Mouse (Mus musculus): ENCODE results near the gene Sec1. TPM values are rescaled to one million over a fixed set of nuclear protein-coding genes. Genes with fewer than 3 reads are reported as not detected.
"Not testable (repeated sequence)": the region's sequence is repeated elsewhere in the genome, so short reads cannot be mapped to it uniquely, and the experiment has no call there.

Gene Sec1
- polyA plus RNA-seq, 1 experiment from 2014 or later: 0.36 TPM

DNA sequence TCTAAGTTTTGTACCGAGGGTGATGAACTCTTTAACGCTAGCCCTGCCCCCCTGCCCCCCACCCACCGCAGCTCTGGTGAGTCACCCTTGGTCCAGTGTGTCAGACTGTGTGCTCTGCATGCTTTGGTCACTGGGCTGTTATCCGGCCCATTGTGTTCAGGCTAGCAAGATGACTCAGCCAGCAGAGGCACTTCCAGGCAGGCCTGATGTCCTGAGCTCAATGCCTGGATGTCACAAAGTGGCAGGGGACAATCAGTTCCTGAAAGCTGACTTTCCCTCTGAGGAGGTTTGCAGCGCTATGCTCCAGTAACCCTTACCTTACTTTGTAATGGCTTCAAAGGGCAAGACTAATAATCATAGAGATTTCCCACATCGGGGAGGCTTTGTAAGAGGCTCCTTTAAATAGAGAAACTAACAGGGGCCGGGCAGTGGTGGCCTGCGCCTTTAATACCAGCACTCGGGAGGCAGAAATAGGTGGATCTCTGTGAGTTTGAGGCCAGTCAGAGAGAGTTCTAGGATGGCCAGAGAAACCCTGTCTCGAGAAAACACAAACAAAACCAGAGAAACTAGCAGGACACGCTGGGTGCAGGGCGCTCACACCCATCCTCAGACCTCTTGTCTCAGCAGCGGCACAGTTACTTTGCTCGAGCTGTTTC is 14.1 kb downstream of the Sec1 start:
- no peaks in the 10 kb centered on the region for H3K27me3 ChIP-seq (ENCODE audit: control insufficient read depth, insufficient read depth, low read length)
- DNase-seq (ENCODE audit: low spot score, missing footprints): peak; percentile 82
- no peak overlapping the region for H3K4me2 ChIP-seq
- 58% methylated on average over 14 of the region's 14 CpGs for WGBS
- H3K27ac ChIP-seq (ENCODE audit: low read depth, low read length): no peak overlapping the region
- H3K4me1 ChIP-seq (ENCODE audit: control insufficient read depth, insufficient read depth, low read length): no peaks in the 10 kb centered on the region
- no peak overlapping the region for H3K4me3 ChIP-seq (ENCODE audit: low read depth, low read length)
- H3K36me3 ChIP-seq (ENCODE audit: control insufficient read depth, insufficient read depth, low read length): no peaks in the 10 kb centered on the region
- no peaks in the 10 kb centered on the region for H3K9me3 ChIP-seq (ENCODE audit: control insufficient read depth, low read length)
- H3K9ac ChIP-seq (ENCODE audit: low read length): no peak overlapping the region
- no peak for ATAC-seq (ENCODE audit: low FRiP score)

DNA sequence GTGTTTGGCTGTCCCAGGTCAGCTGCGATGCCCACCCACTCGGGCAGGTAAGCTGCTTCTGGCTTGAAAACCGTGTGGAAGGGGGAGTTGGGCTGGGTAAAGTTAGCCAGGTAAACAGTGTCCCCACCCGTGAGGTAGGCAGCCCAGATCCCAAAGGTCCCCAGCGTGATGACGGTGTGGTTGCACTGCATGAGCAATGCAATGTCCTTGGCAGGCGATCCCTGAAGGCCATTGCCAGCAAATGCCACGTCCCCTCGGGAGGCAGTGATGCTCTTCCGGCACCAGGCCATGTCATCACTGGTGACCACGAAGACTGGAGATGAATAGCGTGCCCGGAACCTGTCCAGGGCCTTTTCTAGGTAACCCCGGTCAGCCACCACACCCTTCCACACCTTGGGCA is 15.7 kb downstream of the Sec1 start:
- Histone ChIP-seq H3K4me1 (ENCODE audit: control insufficient read depth, insufficient read depth, low read length) (no peaks in the 10 kb centered on the region), H3K4me2 (no peak overlapping the region), H3K27ac (ENCODE audit: low read depth, low read length) (no peak overlapping the region), H3K27me3 (ENCODE audit: control insufficient read depth, insufficient read depth, low read length) (no peaks in the 10 kb centered on the region), H3K9me3 (ENCODE audit: control insufficient read depth, low read length) (no peaks in the 10 kb centered on the region), H3K36me3 (ENCODE audit: control insufficient read depth, insufficient read depth, low read length) (no peaks in the 10 kb centered on the region), H3K9ac (ENCODE audit: low read length) (no peak overlapping the region), H3K4me3 (ENCODE audit: low read depth, low read length) (no peak overlapping the region)
- no peak for ATAC-seq (ENCODE audit: low FRiP score)
- 93% methylated on average over 14 of the region's 14 CpGs for WGBS
- DNase-seq (ENCODE audit: low spot score, missing footprints): no peak

DNA sequence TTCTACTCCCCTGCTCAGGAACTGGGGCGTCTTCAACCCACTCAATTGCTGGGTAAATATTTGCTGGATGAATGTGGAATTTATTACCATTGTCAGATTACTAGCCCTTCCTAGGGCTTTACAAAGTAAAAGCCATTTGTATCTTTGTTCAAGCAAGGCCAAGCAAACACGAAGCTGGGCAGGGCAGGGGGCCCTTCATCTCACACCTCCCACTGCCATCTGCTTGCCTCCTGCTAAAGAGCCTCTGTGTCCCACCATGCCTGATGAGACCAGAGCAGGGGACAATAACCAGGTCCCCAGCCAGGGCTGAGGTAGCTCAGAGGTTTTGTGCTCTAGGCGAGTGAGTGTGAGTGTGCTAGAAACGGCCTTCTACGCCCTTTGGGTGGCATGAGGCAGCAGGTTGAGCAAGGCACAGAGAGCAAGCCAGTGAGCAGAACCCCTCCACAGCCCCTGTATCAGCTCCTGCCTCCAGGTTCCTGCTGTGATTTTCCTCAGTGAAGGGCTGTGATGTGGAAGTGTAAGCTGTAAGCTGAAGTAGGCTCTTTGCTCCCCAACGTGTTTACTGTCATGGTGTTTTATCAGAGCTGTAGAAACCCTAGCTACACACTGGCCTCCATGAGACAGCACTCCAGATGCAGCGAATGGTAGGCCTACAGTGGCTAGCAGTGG is 16.4 kb downstream of the Sec1 start:
- DNase-seq (ENCODE audit: low spot score, missing footprints): no peak
- Histone ChIP-seq H3K4me2 (no peak overlapping the region), H3K27ac (ENCODE audit: low read depth, low read length) (no peak overlapping the region), H3K36me3 (ENCODE audit: control insufficient read depth, insufficient read depth, low read length) (no peaks in the 10 kb centered on the region), H3K4me3 (ENCODE audit: low read depth, low read length) (no peak overlapping the region), H3K4me1 (ENCODE audit: control insufficient read depth, insufficient read depth, low read length) (no peaks in the 10 kb centered on the region), H3K27me3 (ENCODE audit: control insufficient read depth, insufficient read depth, low read length) (no peaks in the 10 kb centered on the region), H3K9ac (ENCODE audit: low read length) (no peak overlapping the region), H3K9me3 (ENCODE audit: control insufficient read depth, low read length) (no peaks in the 10 kb centered on the region)
- WGBS: 78% methylated on average over 7 of the region's 7 CpGs
- no peak for ATAC-seq (ENCODE audit: low FRiP score)

DNA sequence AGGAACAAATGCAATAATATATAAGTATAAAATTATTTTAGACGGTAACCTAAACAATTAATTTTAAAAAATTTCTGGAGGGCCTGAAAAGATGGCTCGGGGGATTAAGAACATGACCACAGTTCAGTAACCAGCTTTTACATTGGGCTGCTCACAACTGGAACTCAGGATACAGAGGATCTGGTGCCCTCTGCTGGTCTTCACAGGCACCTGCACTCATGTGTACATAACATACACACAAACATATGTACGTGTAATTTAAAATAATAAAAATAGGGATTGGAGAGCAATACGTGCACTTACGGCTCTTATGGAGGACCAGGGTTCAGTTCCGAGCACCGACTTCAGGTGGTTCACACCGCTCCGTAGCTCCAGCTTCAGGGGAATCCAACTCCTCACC is 25.3 kb downstream of the Sec1 start:
- no peak for ATAC-seq (ENCODE audit: low FRiP score)
- H3K9me3 ChIP-seq (ENCODE audit: control insufficient read depth, low read length): no peaks in the 10 kb centered on the region
- DNase-seq (ENCODE audit: low spot score, missing footprints): no peak
- no peaks in the 10 kb centered on the region for H3K4me1 ChIP-seq (ENCODE audit: control insufficient read depth, insufficient read depth, low read length)
- H3K27me3 ChIP-seq (ENCODE audit: control insufficient read depth, insufficient read depth, low read length): no peaks in the 10 kb centered on the region
- H3K27ac ChIP-seq (ENCODE audit: low read depth, low read length): no peak overlapping the region
- H3K9ac ChIP-seq (ENCODE audit: low read length): no peak overlapping the region
- no peak overlapping the region for H3K4me2 ChIP-seq
- H3K36me3 ChIP-seq (ENCODE audit: control insufficient read depth, insufficient read depth, low read length): no peaks in the 10 kb centered on the region
- WGBS: 94% methylated on average over 9 of the region's 9 CpGs
- H3K4me3 ChIP-seq (ENCODE audit: low read depth, low read length): no peak overlapping the region

DNA sequence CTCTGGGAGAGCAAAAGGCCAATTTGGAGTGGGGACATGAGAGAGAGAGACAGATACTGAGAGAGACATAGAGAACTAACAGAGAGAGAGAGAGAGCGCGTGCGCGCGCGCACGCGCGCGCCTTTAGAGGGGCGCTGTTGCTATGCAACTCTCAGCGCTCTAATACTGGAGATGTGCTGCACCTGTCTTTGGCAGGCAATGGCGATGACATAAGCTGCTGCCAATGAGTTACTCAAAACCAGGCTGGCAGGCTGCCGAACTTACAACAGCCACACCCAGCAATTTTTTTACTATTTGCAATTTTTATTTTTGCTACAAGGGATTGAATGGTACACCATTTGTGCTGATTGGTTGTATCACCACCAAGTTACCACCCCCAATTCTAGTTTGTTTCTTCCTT is 26.4 kb downstream of the Sec1 start:
- no peak overlapping the region for H3K9ac ChIP-seq (ENCODE audit: low read length)
- H3K4me3 ChIP-seq (ENCODE audit: low read depth, low read length): no peak overlapping the region
- ATAC-seq (ENCODE audit: low FRiP score) (no peak), DNase-seq (ENCODE audit: low spot score, missing footprints) (no peak)
- H3K9me3 ChIP-seq (ENCODE audit: control insufficient read depth, low read length): no peaks in the 10 kb centered on the region
- 77% methylated on average over 14 of the region's 14 CpGs for WGBS
- H3K36me3 ChIP-seq (ENCODE audit: control insufficient read depth, insufficient read depth, low read length): no peaks in the 10 kb centered on the region
- H3K4me2 ChIP-seq: no peak overlapping the region
- H3K27ac ChIP-seq (ENCODE audit: low read depth, low read length): no peak overlapping the region
- no peaks in the 10 kb centered on the region for H3K4me1 ChIP-seq (ENCODE audit: control insufficient read depth, insufficient read depth, low read length)
- H3K27me3 ChIP-seq (ENCODE audit: control insufficient read depth, insufficient read depth, low read length): no peaks in the 10 kb centered on the region

DNA sequence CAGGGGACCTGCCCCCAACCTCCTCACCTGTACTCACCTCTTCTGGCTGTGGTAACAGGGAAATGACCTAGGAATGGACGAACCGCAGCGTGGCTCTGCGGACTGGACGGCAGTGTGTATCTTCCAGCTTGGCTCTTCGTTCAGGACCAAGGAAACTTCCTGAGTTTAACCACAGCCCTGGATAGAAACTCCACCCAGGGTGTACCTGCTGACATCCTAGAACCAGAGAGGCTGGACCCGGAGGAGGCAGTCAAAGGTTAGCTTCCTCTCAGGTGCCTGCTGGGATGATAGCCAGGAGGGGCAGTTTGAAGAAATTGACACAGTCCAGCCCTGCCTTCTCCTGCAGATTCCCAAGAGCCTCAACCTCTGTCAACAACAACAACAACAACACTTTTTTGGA is 28.0 kb downstream of the Sec1 start, which contains the start of gene Fut2:
Gene Fut2, minus strand, starts transcription at position 234 of the 400 bp plus-strand sequence.
- no peak within 1 kb of the TSS for H3K27ac ChIP-seq (ENCODE audit: low read depth, low read length)
- DNase-seq (ENCODE audit: low spot score, missing footprints) (no peak), ATAC-seq (ENCODE audit: low FRiP score) (no peak)
- H3K4me3 ChIP-seq (ENCODE audit: low read depth, low read length): no peak within 1 kb of the TSS
- H3K9me3 ChIP-seq (ENCODE audit: control insufficient read depth, low read length): no peaks in the 10 kb centered on the region
- no peaks in the 10 kb centered on the region for H3K36me3 ChIP-seq (ENCODE audit: control insufficient read depth, insufficient read depth, low read length)
- H3K4me1 ChIP-seq (ENCODE audit: control insufficient read depth, insufficient read depth, low read length): no peaks in the 10 kb centered on the region
- H3K4me2 ChIP-seq: no peak within 1 kb of the TSS
- WGBS: 89% methylated on average over 7 of the region's 7 CpGs
- no peaks in the 10 kb centered on the region for H3K27me3 ChIP-seq (ENCODE audit: control insufficient read depth, insufficient read depth, low read length)
- H3K9ac ChIP-seq (ENCODE audit: low read length): no peak within 1 kb of the TSS

DNA sequence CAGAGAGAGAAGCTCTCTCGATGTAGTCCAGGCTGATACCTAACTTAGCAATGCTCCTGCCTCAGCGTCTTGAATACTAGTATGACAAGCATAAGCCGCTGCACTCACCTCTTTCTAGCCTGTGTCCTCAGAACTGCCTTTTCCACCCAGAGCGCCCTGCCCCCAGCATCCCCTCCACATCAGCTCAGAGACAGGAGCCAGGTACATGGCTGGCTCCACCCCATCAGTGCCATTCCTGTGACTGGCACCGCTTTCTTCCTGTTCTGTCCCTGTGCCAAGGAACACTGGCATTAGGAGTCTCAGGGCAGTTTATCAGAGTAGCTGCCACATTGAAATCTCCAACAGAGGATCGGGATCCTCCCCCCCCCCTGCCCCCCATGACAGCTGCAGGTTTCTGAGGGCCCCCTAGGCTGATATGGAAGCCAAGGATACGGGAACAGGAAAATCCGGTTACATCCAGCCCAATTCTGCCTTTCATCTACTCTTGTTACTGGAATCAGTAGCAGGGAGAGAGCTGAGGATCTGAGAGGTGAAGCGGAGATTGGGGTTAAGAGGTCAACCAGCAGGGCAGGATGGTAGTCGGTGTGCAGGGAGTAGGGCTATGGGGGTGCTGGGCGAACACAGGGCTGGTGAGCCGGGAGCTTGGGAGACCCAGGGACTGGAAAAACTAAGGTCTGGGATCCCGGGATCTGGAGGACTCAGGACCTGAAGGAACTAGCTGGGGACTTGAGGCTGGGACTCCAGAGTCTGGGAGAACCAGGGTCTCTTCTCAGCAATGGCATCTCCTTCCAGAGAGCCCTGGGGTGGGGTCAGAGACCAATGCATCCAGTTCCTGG is 28.7 kb downstream of the Sec1 start:
- H3K9me3 ChIP-seq (ENCODE audit: control insufficient read depth, low read length): no peaks in the 10 kb centered on the region
- no peaks in the 10 kb centered on the region for H3K4me1 ChIP-seq (ENCODE audit: control insufficient read depth, insufficient read depth, low read length)
- H3K4me2 ChIP-seq: no peak overlapping the region
- no peak overlapping the region for H3K27ac ChIP-seq (ENCODE audit: low read depth, low read length)
- H3K36me3 ChIP-seq (ENCODE audit: control insufficient read depth, insufficient read depth, low read length): no peaks in the 10 kb centered on the region
- H3K9ac ChIP-seq (ENCODE audit: low read length): no peak overlapping the region
- no peak overlapping the region for H3K4me3 ChIP-seq (ENCODE audit: low read depth, low read length)
- DNase-seq (ENCODE audit: low spot score, missing footprints) (no peak), ATAC-seq (ENCODE audit: low FRiP score) (no peak)
- no peaks in the 10 kb centered on the region for H3K27me3 ChIP-seq (ENCODE audit: control insufficient read depth, insufficient read depth, low read length)
- WGBS: 60% methylated on average over 13 of the region's 13 CpGs

DNA sequence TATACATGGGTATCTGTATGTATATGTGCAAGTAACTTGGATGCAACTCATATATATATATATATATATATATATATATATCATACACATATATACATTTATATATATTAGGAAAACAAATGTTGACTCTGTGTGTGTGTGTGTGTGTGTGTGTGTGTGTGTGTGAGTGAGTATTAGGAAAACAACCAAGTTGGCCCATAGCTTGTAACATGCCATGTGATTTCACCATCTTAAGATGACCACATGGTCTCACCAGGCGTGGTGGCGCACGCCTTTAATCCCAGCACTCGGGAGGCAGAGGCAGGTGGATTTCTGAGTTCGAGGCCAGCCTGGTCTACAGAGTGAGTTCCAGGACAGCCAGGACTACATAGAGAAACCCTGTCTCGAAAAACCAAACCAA is 32.5 kb downstream of the Sec1 start:
- H3K36me3 ChIP-seq (ENCODE audit: control insufficient read depth, insufficient read depth, low read length); H3K9me3 ChIP-seq (ENCODE audit: control insufficient read depth, low read length); H3K27ac ChIP-seq (ENCODE audit: low read depth, low read length); H3K4me1 ChIP-seq (ENCODE audit: control insufficient read depth, insufficient read depth, low read length); H3K27me3 ChIP-seq (ENCODE audit: control insufficient read depth, insufficient read depth, low read length); H3K9ac ChIP-seq (ENCODE audit: low read length); ATAC-seq (ENCODE audit: low FRiP score); DNase-seq (ENCODE audit: low spot score, missing footprints); H3K4me3 ChIP-seq (ENCODE audit: low read depth, low read length); H3K4me2 ChIP-seq: not testable (repeated sequence)
- 87% methylated on average over 6 of the region's 6 CpGs for WGBS

Measured in midbrain, embryonic 11.5 days (tissue).